Mouse (Mus musculus): ENCODE results near the gene Gdf10.

DNA sequence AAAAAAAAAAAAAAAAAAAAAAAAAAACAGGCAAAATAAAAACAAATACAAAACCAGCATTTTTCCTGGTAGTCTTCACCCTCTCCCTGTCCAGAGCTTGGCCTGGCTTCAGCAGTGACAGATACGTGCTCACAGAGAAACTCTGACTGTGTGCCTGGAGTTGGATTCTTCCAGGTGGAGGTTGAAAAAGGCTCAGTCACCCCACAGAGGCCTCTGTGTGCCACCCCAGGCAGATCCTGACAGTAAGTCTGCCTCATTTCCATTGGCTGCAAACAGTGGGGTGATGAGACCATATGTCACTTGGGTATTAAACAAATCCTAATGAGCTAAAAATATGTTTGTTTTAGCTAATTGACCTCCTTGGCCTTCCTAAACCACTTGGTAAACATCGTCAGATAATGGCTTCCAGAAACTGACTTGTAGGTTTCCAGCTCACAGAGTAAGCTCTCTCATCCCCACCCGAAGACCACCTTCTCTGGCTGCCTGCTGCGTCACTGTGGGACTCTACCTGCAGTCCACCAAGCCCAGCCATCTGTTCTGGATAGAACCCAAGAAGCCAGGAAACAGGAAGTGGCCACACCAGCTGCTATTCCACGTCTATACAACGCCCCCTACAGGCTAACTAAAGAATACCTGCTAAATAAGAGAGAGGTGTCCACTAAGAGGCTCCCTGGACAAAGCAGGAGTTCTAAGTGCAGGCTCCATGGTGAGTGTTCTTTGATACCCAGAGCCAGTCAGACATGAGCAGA, 29.0 kb downstream of the Gdf10 start:
- no peak for TF ChIP-seq CTCF (IDR thresholded peaks at IDR 0.05; ENCODE audit: extremely low read depth, insufficient read depth, insufficient read length, insufficient replicate concordance)
- TF ChIP-seq POLR2A (IDR thresholded peaks at IDR 0.05; ENCODE audit: low read depth, low read length) = no peak

All from spleen, adult 2 months (tissue).